Mouse (Mus musculus): ENCODE results near the gene Fam122b.

The Fam122b gene

DNA sequence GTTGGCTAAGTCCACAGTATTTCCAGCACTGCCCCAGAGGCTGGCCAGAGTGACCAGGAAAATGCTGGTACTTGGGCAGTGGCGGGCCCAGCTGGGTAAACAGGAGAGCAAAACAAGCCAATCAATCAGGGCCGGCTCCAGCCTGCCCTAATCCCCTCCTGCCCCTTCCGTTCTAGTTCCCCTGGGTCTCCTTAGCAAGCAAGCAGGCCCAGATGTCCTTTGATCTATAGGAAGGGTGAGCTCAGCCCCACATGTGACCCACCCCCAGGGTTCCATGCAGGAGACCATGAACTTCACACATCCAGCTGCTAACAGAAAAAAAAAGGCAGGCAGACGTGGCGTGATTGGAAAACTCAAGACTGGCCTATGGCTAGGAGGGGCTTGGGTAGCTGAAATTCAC lies 73.2 kb downstream of the Fam122b start:
- DNase-seq, result no peak
